Mouse (Mus musculus) myocyte (in vitro differentiated cells): Measurements from ENCODE around the gene Scn10a. TPM values are rescaled to one million over a fixed set of nuclear protein-coding genes. Genes with fewer than 3 reads are reported as not detected.

Experiments
- H3K27me3 ChIP-seq: one replicate; pipeline ENCODE4 v1.6.1; 2011; ENCODE audit not compliant: control insufficient read depth, insufficient read depth, insufficient read length
- H3K36me3 ChIP-seq: one replicate; pipeline ENCODE4 v1.6.1; 2011; ENCODE audit not compliant: control insufficient read depth, insufficient read depth
- H3K4me2 ChIP-seq: one replicate; pipeline ENCODE4 v1.6.1; 2011; ENCODE audit warnings: low read depth, control low read depth
- H3K4me3 ChIP-seq: one replicate; pipeline ENCODE4 v1.5.1; 2011; ENCODE audit warnings: mild to moderate bottlenecking, control low read depth, moderate library complexity
- H3K79me2 ChIP-seq: one replicate; pipeline ENCODE4 v1.6.1; 2011; ENCODE audit not compliant: control insufficient read depth, insufficient read depth
- H3ac ChIP-seq: one replicate; pipeline ENCODE4 v1.6.1; 2011; ENCODE audit not compliant: control insufficient read depth, insufficient read length
- CEBPB ChIP-seq: IDR thresholded peaks from 2 replicates; pipeline ENCODE4 v1.6.1; 2011; ENCODE audit warnings: mild to moderate bottlenecking, moderate library complexity; ENCODE audit not compliant: poor library complexity, insufficient read depth, severe bottlenecking
- E2F4 ChIP-seq: IDR thresholded peaks from one replicate; pipeline ENCODE4 v1.6.1; 2011; ENCODE audit warnings: mild to moderate bottlenecking, control low read depth, moderate library complexity; ENCODE audit not compliant: insufficient read depth
- MAX ChIP-seq: IDR thresholded peaks from one replicate; pipeline ENCODE4 v1.6.1; 2011; ENCODE audit warnings: low read depth, mild to moderate bottlenecking, control low read depth
- MYOD1 ChIP-seq, 3 experiments: IDR thresholded peaks; one replicate each; pipeline ENCODE4 v1.6.1; 2011; ENCODE audit warnings: control low read depth in 2 of 3, low read depth in 2 of 3, mild to moderate bottlenecking in 2 of 3, moderate library complexity in 1 of 3; ENCODE audit not compliant: insufficient read length in 2 of 3, control insufficient read depth in 1 of 3
- MYOG ChIP-seq, 3 experiments: IDR thresholded peaks; one replicate each; pipeline ENCODE4 v1.6.1; 2011; ENCODE audit warnings: control low read depth in 2 of 3, low read depth in 2 of 3, mild to moderate bottlenecking in 2 of 3; ENCODE audit not compliant: insufficient read length in 2 of 3, control insufficient read depth in 1 of 3, insufficient read depth in 1 of 3
- POLR2A ChIP-seq: IDR thresholded peaks from one replicate; pipeline ENCODE4 v1.6.1; 2011; ENCODE audit warnings: low read depth, mild to moderate bottlenecking, control low read depth, moderate library complexity; ENCODE audit not compliant: insufficient read length
- POLR2AphosphoS2 ChIP-seq: IDR thresholded peaks from one replicate; pipeline ENCODE4 v1.6.1; 2011; ENCODE audit warnings: low read depth, control low read depth; ENCODE audit not compliant: insufficient read length
- REST ChIP-seq: IDR thresholded peaks from one replicate; pipeline ENCODE4 v1.6.1; 2011; ENCODE audit warnings: mild to moderate bottlenecking, control low read depth, moderate library complexity; ENCODE audit not compliant: insufficient read depth, insufficient read length
- SRF ChIP-seq: IDR thresholded peaks from one replicate; pipeline ENCODE4 v1.6.1; 2011; ENCODE audit warnings: low read depth; ENCODE audit not compliant: control insufficient read depth, insufficient read length
- TCF12 ChIP-seq: IDR thresholded peaks from one replicate; pipeline ENCODE4 v1.6.1; 2011; ENCODE audit warnings: mild to moderate bottlenecking, control low read depth; ENCODE audit not compliant: poor library complexity, insufficient read depth, severe bottlenecking
- TCF3 ChIP-seq: IDR thresholded peaks from one replicate; pipeline ENCODE4 v1.6.1; 2011; ENCODE audit warnings: low read depth, control low read depth; ENCODE audit not compliant: insufficient read length
- USF1 ChIP-seq: IDR thresholded peaks from one replicate; pipeline ENCODE4 v1.6.1; 2011; ENCODE audit warnings: low read depth, mild to moderate bottlenecking, control low read depth, moderate library complexity
- polyA plus RNA-seq: library from polyadenylated mRNA; unstranded; fragments of >200 nt; fragmentation: generic; extraction: Trizol; gene quantifications from one replicate; pipeline ENCODE4 v1.2.1, GENCODE M21; 2012; ENCODE audit warnings: missing spikeins

Gene Scn10a
- polyA plus RNA-seq, 1 experiment, result 1.6 TPM

- no peak overlapping the region for H3K4me2 ChIP-seq
- no peak overlapping the region for H3ac ChIP-seq
- no peaks in the 10 kb centered on the region for H3K79me2 ChIP-seq
- no peak for TF ChIP-seq TCF12
- H3K36me3 ChIP-seq, result no peaks in the 10 kb centered on the region
- peaks cover 4% of the 10 kb centered on the region for H3K27me3 ChIP-seq
- H3K4me3 ChIP-seq, result no peak overlapping the region
Measured at GRCm38 (mm10) chr9:119686187-119686586, 32.9 kb downstream of the Scn10a start.

GRCm38 (mm10) chr9:119680896-119681295, 38.2 kb downstream of the Scn10a start:
- peaks cover 14% of the 10 kb centered on the region for H3K27me3 ChIP-seq
- H3K4me2 ChIP-seq, result no peak overlapping the region
- H3K36me3 ChIP-seq, result no peaks in the 10 kb centered on the region
- no peaks in the 10 kb centered on the region for H3K79me2 ChIP-seq
- H3ac ChIP-seq, result no peak overlapping the region
- no peak overlapping the region for H3K4me3 ChIP-seq
- no peak for TF ChIP-seq REST

- TF ChIP-seq REST (peak; percentile 78), POLR2A (no peak)
- H3K27me3 ChIP-seq, result no peaks in the 10 kb centered on the region
- no peak overlapping the region for H3K4me2 ChIP-seq
Measured at GRCm38 (mm10) chr9:119664109-119664508, 55.0 kb downstream of the Scn10a start.

GRCm38 (mm10) chr9:119656111-119656510, 63.0 kb downstream of the Scn10a start:
- Histone ChIP-seq H3K79me2 (no peaks in the 10 kb centered on the region), H3K36me3 (no peaks in the 10 kb centered on the region), H3K4me2 (no peak overlapping the region), H3K4me3 (no peak overlapping the region), H3K27me3 (no peaks in the 10 kb centered on the region), H3ac (no peak overlapping the region)
- no peak for TF ChIP-seq MAX
- TF ChIP-seq TCF3, result no peak
- no peak for TF ChIP-seq POLR2A
- no peak for TF ChIP-seq CEBPB
- TF ChIP-seq USF1, result no peak
- TF ChIP-seq REST, result no peak
- TF ChIP-seq SRF, result no peak
- TF ChIP-seq POLR2AphosphoS2, result no peak
- TF ChIP-seq MYOG (IDR thresholded peaks at IDR 0.05; ENCODE audit: control insufficient read depth in 1 of 3, insufficient read depth in 1 of 3, insufficient read length in 2 of 3, low read depth in 2 of 3), result peak; percentile 61 to 86 (median 79)
- TF ChIP-seq E2F4, result no peak
- peak in 2 of 3 experiments; percentile 79 to 82 for TF ChIP-seq MYOD1 (IDR thresholded peaks at IDR 0.05; ENCODE audit: control insufficient read depth in 1 of 3, insufficient read length in 2 of 3, low read depth in 2 of 3)
- TF ChIP-seq TCF12, result peak; percentile 7

More at GRCm38 (mm10) chr9:119664109-119664508, 55.0 kb downstream of the Scn10a start:
- Histone ChIP-seq H3K79me2 (no peaks in the 10 kb centered on the region), H3K4me3 (no peak overlapping the region), H3ac (no peak overlapping the region), H3K36me3 (no peaks in the 10 kb centered on the region)

GRCm38 (mm10) chr9:119653758-119654157, 65.4 kb downstream of the Scn10a start:
- no peaks in the 10 kb centered on the region for H3K36me3 ChIP-seq
- no peaks in the 10 kb centered on the region for H3K79me2 ChIP-seq
- no peak overlapping the region for H3ac ChIP-seq
- H3K27me3 ChIP-seq, result no peaks in the 10 kb centered on the region
- TF ChIP-seq POLR2A (no peak), POLR2AphosphoS2 (no peak), USF1 (no peak), TCF12 (no peak), SRF (no peak), E2F4 (no peak), REST (no peak)
- no peak overlapping the region for H3K4me3 ChIP-seq
- H3K4me2 ChIP-seq, result no peak overlapping the region

- Histone ChIP-seq H3ac (no peak overlapping the region), H3K27me3 (no peaks in the 10 kb centered on the region), H3K36me3 (no peaks in the 10 kb centered on the region), H3K4me2 (no peak overlapping the region), H3K4me3 (no peak overlapping the region), H3K79me2 (no peaks in the 10 kb centered on the region)
- TF ChIP-seq POLR2AphosphoS2, result no peak
- TF ChIP-seq E2F4, result no peak
Measured at GRCm38 (mm10) chr9:119646942-119647547, 72.1 kb downstream of the Scn10a start.
